Mouse (Mus musculus) E14TG2a.4 (cell line): ENCODE measurements at regions not wholly inside any gene's neighbourhood (a gene's known extent, or its start where the extent isn't known, plus 50 kb on each side); places are given as distances from the start of the nearest gene placed in this dataset.
A peak's percentile ranks its signal among the peaks of the same experiment; 100 is the strongest.

Experiments used
- CTCF ChIP-seq: conservative IDR thresholded peaks from 2 replicates; pipeline ENCODE4 v1.5.1; 2014; ENCODE audit warnings: low read length
- NANOG ChIP-seq: IDR thresholded peaks from 2 replicates; pipeline ENCODE4 v1.6.1; 2014; ENCODE audit warnings: borderline replicate concordance, low read length, mixed read lengths

- peak; percentile 76 for TF ChIP-seq CTCF
- TF ChIP-seq NANOG = no peak
These were observed 136.4 kb downstream of the Atp23 start for GRCm38 (mm10) chr10:126764740-126765139.
